Mouse (Mus musculus): Measurements from ENCODE around the gene Syt8.

- no peak for TF ChIP-seq CTCF (IDR thresholded peaks at IDR 0.05; ENCODE audit: control insufficient read depth, insufficient read depth, insufficient read length)
- TF ChIP-seq USF1 (IDR thresholded peaks at IDR 0.05; ENCODE audit: low read depth): no peak
- TF ChIP-seq MYOD1 (IDR thresholded peaks at IDR 0.05; ENCODE audit: control insufficient read depth, insufficient read length, low read depth): no peak
- TF ChIP-seq MAX (IDR thresholded peaks at IDR 0.05): no peak
- no peak for TF ChIP-seq CEBPB (IDR thresholded peaks at IDR 0.05; ENCODE audit: low read depth)
- TF ChIP-seq MYOG (IDR thresholded peaks at IDR 0.05; ENCODE audit: control insufficient read depth, extremely low read depth, insufficient read length): no peak
Observed at GRCm38 (mm10) chr7:142433623-142434022, 1.0 kb upstream of the Syt8 start.

Measured in C2C12 (cell line).